Mouse (Mus musculus) 3T3-L1 (cell line): Measurements from ENCODE around the gene Lamc3.
A peak's percentile ranks its signal among the peaks of the same experiment; 100 is the strongest.

Experiments
- DNase-seq: peaks from one replicate; pipeline ENCODE4 v3.0.0-alpha.2; 2015; ENCODE audit warnings: low read depth, low spot score

The Lamc3 gene

DNA sequence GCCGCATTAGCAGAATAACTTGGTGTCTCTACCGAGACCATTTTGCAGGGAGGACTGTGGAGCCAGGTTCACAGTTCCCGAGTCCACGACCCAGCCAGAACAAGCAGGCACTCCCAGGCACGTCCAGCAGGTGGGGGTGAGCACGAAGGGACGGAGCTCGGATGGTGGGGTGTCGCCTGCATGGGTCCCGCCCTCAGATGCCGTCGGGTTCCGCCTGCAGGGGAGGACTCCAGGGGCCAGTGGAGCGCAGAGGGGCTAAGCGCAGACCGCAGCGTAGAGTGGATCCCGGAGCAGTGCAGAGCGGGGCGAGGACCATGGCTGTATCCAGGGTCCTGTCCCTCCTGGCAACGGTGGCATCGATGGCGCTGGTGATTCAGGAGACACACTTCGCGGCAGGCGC lies at the start of gene Lamc3:
Gene Lamc3 (plus strand): TSS at position 262 of the 400 bp plus-strand sequence.
- DNase-seq = no peak

DNA sequence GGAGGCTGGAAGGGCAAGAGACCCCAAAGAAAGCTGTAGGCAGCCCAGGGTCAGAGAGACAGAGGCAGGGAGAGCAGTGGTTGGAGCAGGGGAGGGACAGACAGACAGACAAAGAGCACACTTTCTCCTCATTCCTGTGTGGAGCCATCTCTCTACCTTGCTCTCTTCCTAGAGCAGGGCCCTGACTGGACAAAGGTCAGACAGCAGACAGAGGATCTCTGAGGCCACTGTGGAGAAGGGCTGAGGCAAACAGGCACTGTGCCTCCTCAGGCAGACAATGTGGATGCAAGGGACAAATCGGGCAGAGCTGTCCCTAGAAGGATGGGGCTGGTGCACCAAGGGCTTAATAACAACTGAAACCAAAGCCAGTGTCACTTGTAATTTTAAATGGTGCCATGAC lies 48.2 kb upstream of the Lamc3 start:
- no peak for DNase-seq

DNA sequence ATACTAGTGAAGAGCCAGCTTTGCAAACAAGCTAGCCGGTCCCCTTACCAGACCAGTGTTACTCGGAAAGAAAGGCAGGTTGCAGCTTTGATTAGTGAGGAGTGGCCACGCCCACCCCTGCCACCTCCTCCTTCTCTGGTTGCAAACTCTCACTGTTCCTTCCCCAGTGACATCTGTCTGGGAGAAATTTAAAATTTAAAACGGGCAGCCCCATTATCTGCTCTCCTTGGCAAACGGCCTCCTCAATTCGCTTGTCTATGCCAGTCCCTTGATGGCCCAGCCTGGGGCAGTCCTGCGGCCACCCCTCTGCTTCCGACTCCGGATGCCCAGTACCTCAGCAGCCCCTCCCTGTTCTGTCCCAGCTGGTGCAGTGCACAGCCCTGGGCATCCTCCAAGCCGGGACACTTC lies 42.4 kb upstream of the Lamc3 start:
- no peak for DNase-seq

DNA sequence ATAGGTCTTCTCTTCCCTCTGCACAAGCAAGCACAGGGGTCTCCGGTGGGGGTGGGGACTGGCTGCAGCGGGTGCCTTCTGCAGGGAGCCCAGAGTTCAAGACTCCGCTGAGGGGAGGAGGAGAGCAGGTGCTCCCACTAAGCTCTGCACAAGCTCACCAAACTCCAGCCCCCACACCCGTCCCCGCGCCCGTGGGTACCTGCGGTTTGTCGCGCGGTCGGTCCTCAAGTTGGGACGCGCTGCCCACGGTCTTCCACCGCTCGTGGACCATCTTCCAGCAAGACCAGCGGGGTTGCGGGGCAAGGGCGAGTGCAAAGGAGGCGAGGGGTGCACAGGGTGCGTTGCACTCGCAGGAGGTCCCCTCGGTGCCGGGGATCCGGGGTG lies 41.6 kb upstream of the Lamc3 start:
- no peak for DNase-seq

DNA sequence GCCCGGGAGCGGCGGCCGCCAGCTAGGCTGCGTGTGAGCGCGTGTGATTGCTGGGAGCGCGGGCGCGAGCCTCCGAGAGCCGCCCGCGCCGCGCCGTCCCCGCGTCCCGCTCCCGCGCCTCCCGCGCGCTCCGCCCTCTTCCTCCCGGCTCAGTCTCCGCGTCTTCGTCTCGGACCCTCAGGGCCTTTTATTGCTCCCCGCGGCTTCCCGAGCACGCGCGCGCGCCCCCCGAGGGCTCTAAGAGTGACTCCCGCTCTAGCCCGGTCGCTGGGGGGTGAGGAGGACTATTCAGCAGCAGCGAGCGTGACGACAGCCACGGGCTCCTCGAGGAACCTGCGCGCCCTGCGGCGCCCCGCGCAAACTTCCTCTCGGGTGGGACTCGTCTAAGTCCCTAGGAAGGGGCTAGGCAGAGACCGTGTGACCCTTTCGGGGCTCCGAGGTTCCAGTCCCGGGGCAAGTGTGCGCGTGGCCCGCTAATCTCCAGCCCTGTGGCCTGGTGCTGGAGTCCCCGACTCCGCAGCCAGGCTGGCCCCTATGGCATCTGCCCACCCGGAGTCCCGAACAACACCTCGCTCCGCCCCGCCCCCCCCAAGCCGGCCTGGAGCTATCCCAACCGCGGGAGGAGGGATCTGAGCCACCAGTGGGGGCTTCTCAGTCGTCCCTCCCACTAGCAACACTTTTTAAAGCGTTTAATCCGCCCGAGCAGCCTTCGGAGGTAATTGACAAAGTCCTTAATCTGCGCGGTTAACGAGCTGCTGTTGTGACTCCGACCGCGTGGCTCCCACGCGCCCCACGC lies 41.0 kb upstream of the Lamc3 start, which contains the start of gene Fibcd1:
Gene Fibcd1 (minus strand): TSS at position 110 of the 796 bp plus-strand sequence.
- no peak for DNase-seq

DNA sequence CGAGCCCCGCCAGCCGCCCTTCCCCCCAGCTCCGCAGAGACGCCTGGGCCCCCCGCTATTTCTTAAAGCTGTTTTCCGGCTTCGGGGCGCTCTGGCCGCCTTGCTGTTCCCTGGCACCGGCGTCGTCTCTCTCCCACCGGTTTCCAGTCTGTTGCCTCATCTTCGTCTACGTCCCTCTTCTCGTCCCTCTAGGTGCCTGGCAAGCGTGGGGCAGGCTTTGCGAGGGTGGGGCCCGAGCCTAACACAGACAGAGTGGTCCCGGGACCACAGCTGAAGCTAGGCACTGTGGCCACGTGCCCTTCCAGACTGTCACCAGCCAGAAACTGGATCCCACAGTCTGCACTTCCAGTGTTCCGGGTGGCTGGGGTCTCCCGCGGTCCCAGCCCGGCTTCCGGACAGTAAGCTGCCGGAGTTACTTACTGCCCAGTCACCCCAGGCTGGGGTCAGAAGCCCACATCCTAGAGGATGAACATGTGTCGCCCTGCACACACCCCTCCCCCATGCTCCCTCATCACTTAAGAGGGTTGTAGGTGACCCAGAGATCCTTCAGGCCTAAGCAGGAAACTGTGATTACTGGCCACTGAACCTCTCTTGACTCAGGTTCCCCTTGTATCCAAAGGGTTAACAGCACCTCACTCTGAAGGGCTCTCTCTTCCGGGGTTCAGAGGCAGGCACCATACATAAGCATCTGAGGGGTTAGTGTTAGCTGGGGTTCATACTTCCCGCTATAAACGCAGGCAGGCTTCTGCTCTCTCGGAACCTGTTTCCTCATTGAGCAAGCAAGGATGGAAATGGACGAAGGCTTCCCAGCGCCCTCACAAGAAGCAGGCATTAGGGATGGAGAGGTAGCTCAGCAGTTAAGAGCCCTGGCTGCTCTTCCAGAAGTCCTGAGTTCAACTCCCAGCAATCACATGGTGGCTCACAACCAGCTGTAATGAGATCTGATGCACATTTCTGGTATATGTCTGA lies 40.1 kb upstream of the Lamc3 start:
- DNase-seq = no peak

DNA sequence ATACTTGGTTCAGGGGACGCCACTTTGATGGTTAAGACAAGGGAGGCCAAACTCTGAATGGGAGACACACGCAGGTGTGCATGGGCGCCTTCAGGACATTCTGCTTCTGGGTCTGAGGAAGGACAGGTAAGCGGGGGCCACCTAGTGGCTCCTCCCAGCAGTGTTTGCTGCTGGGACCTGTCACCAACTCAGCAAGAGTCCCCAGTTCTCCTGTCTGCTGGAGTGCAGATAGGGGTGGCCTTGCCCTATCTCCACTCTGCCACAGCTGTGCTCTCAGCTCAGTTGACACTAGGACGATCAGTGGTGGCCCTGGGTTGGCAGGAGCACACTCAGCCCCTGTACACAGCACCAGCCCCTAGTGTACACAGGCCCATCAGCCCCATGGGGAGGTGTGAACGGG lies 39.2 kb upstream of the Lamc3 start:
- no peak for DNase-seq

DNA sequence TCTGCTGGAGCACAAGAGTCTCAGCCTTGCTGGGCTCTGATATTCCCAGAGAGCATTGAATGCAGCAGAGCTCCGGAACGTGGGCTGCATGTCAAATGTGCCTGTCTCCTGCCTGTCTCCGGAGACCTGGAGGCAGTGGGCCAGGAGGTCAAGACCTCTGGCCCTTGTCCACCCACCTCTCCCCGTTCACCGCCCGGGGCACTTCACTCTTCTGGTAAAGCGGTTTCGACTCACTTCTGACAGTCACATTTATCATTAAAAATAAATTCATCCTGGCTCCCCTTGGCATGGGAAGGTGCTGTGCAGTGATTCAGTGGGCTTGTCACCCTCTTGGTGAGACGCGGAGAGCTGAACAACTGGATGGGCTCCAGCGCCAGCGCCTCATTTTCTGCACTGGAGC lies 37.0 kb upstream of the Lamc3 start:
- peak; percentile 91 for DNase-seq

DNA sequence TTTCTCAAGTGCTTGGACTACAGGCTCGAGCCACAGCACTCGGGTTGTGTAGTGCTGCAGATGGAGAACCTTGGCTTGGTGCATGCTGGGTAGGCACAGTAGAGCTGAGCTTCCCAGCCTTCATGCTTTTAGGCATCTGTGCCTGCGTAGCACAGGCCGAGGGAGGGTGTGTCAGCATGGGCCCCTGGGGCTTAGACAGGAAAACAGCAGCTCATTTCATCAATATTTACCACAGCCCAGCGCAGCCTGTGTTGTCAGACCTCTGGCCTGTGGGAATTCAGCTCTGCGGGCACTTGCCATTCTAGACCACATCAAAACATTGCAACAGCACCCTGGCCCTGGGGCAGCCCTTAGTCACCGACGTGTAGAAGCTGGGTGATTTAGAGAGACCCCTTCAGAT lies 31.1 kb upstream of the Lamc3 start:
- peak; percentile 30 for DNase-seq

DNA sequence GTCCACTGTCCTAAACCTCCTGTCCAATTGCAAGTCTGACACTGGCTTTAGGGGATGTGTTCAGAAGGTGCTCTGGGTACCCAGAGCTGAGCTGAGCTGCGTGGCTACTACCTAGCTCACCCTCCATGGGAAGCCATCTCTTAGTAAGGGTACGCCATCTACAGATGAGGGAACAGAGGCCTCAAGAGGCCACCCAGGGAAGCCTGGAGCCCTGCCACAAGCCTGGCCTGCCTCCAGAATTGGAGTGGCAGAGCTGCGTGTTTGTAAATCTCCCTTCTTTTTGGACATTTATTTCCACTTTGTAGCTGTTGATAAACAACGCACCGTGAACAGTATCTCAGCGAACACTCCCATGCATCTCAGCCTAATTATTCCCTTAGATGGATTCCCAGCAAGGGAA lies 29.9 kb upstream of the Lamc3 start:
- no peak for DNase-seq

DNA sequence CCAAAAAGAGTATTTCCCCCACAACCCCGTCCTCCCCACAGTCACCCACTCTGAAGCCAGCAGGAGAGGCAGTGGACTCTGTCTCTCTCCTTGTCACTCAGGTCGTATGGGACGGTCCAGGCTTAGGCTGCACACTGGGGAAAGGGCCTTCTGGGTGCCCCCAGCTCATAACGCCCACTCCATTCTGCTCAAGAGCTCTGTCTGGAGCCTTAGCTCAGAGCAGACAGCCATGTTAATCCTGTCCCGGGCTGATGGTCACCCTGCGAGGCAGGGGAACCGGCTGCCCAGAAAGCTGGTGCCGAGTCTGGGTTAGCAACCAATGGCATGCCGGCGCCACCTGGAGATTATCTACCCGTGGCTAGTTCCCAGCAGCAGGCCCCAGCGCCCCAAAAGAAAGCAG lies 28.6 kb upstream of the Lamc3 start:
- no peak for DNase-seq

DNA sequence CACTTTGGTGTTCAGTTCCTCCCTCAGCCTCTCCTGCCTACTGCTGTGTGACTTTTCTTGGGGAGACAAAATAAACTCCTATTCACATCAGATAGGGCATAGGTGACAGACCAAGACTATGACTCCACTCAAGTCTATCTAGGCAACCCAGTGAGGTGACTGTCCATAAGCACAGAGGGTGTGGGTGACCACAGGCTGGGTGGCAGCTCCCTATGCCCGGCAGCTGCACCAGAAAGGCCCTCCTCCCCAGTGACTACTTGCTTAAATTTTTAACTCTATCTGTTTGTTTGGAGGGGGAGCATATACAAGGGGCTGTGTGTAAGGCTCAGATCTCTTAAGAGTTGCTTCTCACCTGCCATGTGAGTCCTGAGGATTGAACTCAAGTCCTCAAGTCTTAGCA lies 24.2 kb upstream of the Lamc3 start:
- no peak for DNase-seq

DNA sequence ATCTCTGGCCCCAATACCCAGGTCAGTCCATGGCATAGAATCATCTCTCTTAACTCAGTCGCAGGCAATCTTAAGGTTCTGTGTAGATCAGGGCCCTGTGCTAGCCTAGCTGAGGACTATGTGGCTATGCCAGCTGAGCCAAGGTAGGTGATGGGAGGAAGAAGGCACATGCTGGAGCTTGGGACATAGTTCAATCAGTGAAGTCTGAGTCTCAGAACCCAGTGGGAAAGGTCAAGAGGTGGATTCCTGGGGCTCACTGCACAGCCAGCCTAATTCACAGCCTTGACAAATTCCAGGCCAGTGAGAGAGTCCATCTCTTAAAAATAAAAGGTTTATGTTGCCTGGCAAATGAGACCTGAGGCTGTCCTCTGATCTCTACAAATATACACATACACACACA lies 23.3 kb upstream of the Lamc3 start:
- no peak for DNase-seq

DNA sequence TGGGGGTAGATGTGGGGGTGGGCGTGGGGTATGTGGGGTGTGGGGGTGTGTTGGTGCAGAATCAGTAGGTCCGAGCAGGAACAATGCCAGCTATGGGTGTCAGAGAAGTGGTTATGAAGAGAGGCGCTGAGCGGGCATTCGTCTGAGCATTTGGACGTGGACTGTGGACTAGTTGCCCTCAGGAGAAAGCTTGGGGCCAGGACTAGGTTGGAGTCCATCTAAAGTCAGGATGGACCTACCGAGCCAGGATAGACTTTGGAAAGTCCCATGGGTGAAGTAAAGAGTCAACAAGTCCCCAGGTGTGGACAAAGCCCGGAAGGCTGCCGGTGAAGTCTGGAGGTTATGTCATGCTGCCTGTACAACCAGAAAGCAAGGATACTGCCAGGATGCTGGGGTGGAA lies 22.2 kb upstream of the Lamc3 start:
- no peak for DNase-seq

DNA sequence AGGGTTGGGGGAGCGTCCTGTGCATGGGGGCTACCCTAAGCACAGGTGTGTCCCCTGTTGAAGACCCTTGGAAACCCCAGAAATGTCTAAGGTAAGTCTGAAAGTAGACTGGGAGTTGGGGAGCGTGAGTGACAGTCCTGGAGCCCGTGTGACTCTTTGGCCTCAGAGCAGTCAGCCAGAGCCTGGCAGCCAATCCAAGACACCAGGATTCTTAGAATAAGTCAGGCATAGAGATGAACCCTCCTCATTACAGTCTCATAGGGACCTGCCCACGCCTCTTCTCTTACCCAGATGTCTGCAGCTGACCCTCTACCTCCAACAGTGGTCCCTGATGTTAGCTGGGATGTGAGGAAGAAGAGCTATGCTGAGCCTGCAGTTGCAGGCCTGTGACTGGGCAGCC lies 21.8 kb upstream of the Lamc3 start:
- no peak for DNase-seq

DNA sequence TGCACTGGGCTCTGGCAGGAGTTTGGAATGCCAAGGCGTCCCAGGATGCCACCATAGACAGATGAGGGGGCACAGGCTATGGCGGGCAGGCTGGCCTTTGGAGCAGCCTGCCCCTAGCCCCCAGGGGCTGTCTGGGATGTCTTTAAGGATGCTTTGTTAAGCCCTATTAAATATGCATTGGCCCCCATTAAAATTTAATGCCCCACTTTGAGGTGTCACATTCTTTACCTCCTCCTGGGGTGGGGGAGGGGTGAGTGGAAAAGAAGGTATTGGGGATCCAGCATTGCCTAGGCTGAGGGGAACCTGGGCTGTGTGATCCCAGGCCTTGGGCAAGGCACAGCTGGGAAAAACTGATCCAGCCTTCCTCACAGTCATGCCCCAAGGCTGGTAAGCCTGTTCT lies 21.3 kb upstream of the Lamc3 start:
- peak; percentile 21 for DNase-seq

DNA sequence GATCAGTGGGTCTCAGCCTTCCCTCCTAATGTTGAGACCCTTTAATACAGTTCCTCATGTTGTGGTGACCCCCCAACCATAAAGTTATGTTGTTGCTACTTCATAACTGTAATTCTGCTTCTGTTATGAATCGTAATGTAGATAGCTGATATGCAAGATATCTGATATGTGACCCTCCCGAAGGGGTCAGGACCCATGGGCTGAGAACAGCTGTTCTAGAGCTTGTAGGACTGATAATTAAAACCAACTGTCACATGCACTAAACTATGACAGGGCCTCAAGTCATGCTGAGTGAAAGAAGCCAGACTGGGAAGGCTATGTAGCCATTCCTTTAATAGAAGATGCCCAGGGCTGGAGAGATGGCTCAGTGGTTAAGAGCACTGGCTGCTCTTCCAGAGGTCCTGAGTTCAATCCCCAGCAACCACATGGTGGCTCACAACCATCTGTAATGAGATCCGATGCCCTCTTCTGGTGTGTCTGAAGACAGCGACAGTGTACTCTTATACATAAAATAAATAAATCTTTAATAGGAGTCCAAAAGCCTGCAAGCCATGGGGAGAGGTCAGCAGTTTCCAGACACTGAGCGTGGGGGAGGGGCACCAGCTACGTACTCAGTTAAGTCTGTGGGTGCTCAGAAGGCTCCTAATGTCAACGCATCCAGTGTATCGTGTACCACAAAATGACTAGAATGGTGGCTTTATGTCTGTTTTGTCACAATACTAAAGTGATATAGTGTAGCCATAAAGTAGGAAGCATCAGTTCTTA lies 19.1 kb upstream of the Lamc3 start:
- peak; percentile 29 for DNase-seq

DNA sequence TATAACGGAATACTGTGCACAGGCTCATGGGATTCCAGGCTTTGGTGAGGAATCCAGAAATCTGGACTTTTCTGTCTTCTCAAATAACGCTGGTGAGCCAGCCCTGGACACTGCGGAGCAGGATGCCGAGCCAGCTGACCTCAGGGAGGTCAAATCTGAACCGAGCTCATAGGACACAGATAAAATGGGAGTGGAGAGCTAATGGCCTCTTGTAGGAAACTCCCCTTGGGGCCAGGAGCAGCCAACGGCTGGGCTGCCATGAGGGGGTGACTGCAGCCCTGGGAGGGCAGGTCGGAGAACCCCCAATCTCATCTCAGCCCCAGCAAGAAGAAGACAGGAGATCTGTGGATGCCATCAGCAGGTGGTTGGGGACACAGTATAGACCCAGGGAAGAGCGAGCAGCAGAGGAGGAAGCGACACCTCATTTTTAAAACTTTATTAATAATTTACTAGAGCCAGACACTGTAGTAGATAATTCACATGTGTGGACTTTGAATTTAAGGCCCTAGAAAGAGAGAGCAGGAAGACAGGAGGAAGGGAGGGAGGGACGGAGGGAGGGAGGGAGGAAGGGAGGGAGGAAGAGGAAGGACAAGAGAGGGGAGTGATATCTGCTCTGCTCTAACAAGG lies 18.4 kb upstream of the Lamc3 start:
- no peak for DNase-seq

DNA sequence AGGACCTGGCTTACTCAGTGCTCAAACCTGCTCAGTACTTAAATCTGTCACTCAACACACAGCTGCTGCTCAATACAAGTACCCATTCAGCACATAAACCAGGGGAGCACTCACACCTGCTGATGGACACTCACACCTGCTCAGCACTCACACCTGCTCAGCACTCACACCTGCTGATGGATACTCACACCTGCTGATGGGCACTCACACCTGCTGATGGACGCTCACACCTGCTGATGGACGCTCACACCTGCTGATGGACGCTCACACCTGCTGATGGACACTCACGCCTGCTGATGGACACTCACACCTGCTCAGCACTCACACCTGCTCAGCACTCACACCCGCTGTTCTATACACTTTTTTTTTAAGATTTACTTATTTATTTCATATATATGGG lies 17.4 kb upstream of the Lamc3 start:
- no peak for DNase-seq

DNA sequence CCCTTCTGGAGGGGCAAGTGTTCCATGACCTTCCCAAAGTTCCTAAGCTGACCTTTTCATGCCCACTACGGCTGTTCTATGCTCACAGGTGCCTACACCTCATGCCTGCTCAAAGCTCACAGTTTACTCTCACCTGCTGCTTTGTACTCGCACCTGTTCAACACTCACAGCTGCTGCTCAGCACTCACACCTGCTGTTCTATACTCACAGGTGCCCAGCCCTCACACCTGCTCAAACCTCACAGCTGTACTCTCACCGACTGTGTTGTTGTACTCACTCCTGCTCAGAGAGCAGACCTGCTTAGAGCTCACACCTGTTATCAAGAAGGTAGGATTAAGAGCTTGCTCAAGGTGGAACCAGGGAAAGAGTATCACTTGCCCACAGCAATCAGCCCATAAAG lies 16.4 kb upstream of the Lamc3 start:
- DNase-seq = no peak

DNA sequence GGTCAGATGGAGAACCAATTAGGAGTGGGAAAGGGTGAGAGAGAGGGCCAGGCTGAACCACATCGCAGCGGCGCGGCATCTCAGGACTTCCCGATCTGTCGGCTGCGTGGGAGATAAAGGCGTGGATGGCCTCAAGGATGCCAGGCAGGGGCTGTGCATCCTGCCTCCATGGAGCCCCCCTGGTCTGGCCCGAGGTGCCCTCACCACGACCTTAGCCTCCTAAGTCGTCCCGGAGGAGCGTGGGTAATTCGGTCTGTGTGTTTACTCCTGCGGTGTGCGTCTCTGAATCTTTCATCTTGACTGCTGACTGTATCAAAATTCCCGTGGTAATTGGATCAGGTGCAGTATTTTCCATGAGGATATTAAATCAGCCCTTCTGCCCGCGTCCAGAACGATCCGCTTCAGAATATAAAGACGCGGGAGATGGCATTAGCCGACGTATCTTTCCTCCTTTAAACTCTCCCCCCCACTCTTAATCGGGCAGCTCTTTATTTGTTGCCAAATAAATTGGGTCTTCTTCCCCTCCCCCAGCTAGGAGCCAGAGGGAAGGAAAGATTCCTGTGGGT lies 12.7 kb upstream of the Lamc3 start:
- no peak for DNase-seq
